Comparison of ENCODE assay signal across 10 mouse cellular contexts in genomic region chr8:109251360-109251798, GRCm38 (mm10).
DNase-seq lines count a peak whose midpoint lies in the region; ATAC-seq and TF ChIP-seq lines count a peak whose summit lies in the region.
"Had no signal": no experiment of that assay in that cellular context is flagged by ENCODE, and none has a peak within 500 bp of the region (broad histone marks: within the 10 kb centered on the region; RNA-seq: fewer than 3 reads in every experiment).

No protein-coding gene starts in this region.

- H3K4me3 ChIP-seq in layer of hippocampus, adult 2 months, result peak overlapping the region; percentile 40
- peak overlapping the region; percentile 1 for H3K4me3 ChIP-seq in embryonic facial prominence, embryonic 15.5 days (replicated peaks)
- no peak overlapping the region for H3K4me3 ChIP-seq in intestine, embryonic 15.5 days (replicated peaks)
- H3K4me3 ChIP-seq: stomach, embryonic 15.5 days had no signal

- H3K9me3 ChIP-seq in embryonic facial prominence, embryonic 15.5 days (replicated peaks), result no peaks in the 10 kb centered on the region
- H3K9me3 ChIP-seq in intestine, embryonic 15.5 days, result no peaks in the 10 kb centered on the region
- H3K9me3 ChIP-seq: stomach, embryonic 15.5 days had no signal

- 65% methylated on average over 24 of the region's 24 CpGs for WGBS in embryonic facial prominence, embryonic 15.5 days
- 86% methylated on average over 24 of the region's 24 CpGs for WGBS in intestine, embryonic 15.5 days

- DNase-seq in layer of hippocampus, adult 2 months (ENCODE audit: low spot score in 2 of 2), result peak; percentile 30 to 44
- no peak for DNase-seq in layer of hippocampus, adult 11-12 months (ENCODE audit: low spot score)
- DNase-seq in layer of hippocampus, postnatal 10 days (ENCODE audit: low spot score in 2 of 2), result peak; percentile 54 to 66
- peak; percentile 57 for DNase-seq in right cerebral cortex, postnatal 14 days
- no peak for DNase-seq in embryo, embryonic 9.5 days (ENCODE audit: extremely low spot score)
- no peak for DNase-seq in thymus, postnatal 14 days
- DNase-seq: lung, adult 18-20 months had no signal

- TF ChIP-seq CTCF in layer of hippocampus, adult 2 months (conservative IDR thresholded peaks at IDR 0.05), result no peak

- 0 out of 2 replicates have a peak, but pooled peaks cover 12% of the 10 kb centered on the region for H3K4me1 ChIP-seq in embryonic facial prominence, embryonic 15.5 days
- H3K4me1 ChIP-seq in intestine, embryonic 15.5 days (replicated peaks), result no peaks in the 10 kb centered on the region
- H3K4me1 ChIP-seq: stomach, embryonic 15.5 days had no signal

- H3K27ac ChIP-seq in layer of hippocampus, adult 2 months, result peak overlapping the region; percentile 80
- H3K27ac ChIP-seq in embryonic facial prominence, embryonic 15.5 days (replicated peaks), result no peak overlapping the region
- no peak overlapping the region for H3K27ac ChIP-seq in intestine, embryonic 15.5 days
- H3K27ac ChIP-seq: stomach, embryonic 15.5 days had no signal

- no peaks in the 10 kb centered on the region for H3K27me3 ChIP-seq in embryonic facial prominence, embryonic 15.5 days
- H3K27me3 ChIP-seq in intestine, embryonic 15.5 days (replicated peaks), result no peaks in the 10 kb centered on the region
- H3K27me3 ChIP-seq: stomach, embryonic 15.5 days had no signal

- no peaks in the 10 kb centered on the region for H3K36me3 ChIP-seq in embryonic facial prominence, embryonic 15.5 days
- no peaks in the 10 kb centered on the region for H3K36me3 ChIP-seq in intestine, embryonic 15.5 days
- H3K36me3 ChIP-seq: stomach, embryonic 15.5 days had no signal

- no peak overlapping the region for H3K9ac ChIP-seq in embryonic facial prominence, embryonic 15.5 days
- H3K9ac ChIP-seq in intestine, embryonic 15.5 days, result no peak overlapping the region
- H3K9ac ChIP-seq: stomach, embryonic 15.5 days had no signal

- peak overlapping the region; percentile 37 for H3K4me2 ChIP-seq in embryonic facial prominence, embryonic 15.5 days (replicated peaks)
- H3K4me2 ChIP-seq in intestine, embryonic 15.5 days (replicated peaks), result no peak overlapping the region; the same call in 1 of the 2 replicates
- H3K4me2 ChIP-seq: stomach, embryonic 15.5 days had no signal

- peak; percentile 60; the same call in 1 of the 2 replicates for ATAC-seq in embryonic facial prominence, embryonic 15.5 days (ENCODE audit: insufficient number of reproducible peaks, low FRiP score, low TSS enrichment, low read depth)
- no peak for ATAC-seq in intestine, embryonic 15.5 days

Comparison
In these comparisons a context has a peak if more than half of its experiments do, and no peak if none do; other contexts are left out.
1. DNase-seq: peak in layer of hippocampus, adult 2 months (2 of 2), layer of hippocampus, postnatal 10 days (2 of 2) and right cerebral cortex, postnatal 14 days (single experiment); none in layer of hippocampus, adult 11-12 months (single experiment), embryo, embryonic 9.5 days (single experiment) and thymus, postnatal 14 days (single experiment).